Mouse (Mus musculus) T-helper 17 cell (primary cell): Measurements from ENCODE around the gene Ankrd60.

ENCODE experiments used
- in situ Hi-C, 2 experiments: fragments of 300-600 bp; cut with MboI, MseI; formaldehyde crosslinking; loops; 1 replicate in 1 of 2; 2 replicates in 1 of 2; pipeline ENCODE4 v1.15.1; 2025; ENCODE audit warnings: high pct_unique_total_duplicates in 2 of 2

Ankrd60 gene

DNA sequence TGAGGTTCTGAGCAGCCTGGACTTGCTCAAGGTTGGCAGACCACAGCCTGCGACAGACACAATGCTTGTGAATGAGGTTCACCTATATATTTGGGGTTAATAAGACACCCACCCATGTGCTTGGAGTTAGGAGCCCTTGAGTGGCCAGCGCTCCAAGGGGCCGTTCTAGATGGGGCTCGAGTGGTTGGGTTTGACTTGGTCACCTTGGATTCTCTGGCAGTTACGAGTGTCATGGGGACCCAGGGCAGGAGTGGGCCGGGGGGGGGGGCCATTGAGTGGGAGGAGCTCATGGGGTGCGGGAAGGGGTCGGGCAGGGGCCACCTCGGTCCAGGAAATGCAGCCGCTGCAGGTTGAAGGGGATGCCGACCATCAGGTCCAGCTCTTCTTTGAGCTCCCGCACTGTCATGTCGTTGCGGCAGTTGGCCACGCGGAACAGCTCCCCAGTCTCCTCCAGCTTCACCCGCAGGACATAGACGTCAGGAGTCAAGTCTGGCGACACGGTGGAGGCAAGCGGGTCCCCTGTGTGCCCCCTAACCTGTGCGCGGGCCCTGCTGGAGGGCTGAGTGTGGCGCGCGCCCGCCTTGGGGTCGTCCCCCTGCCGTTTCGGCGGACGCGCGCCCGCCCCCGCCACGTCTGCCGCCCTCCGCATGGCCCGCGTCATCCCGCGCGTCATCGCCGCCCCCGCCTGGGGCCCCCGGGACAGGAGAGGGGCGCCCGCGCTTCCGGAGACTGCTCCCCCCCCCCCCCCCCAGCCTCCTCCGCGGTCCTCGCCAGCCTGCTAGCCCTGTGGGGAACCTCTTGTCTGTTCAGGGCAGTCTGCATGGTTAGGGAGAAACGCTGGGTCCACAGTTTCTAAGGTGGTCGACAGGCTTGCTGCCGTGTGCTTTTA, at the start of gene Ankrd60:
Gene Ankrd60 (minus strand): TSS at position 697 of the 889 bp plus-strand sequence.
- in situ Hi-C loops = no loop called here

DNA sequence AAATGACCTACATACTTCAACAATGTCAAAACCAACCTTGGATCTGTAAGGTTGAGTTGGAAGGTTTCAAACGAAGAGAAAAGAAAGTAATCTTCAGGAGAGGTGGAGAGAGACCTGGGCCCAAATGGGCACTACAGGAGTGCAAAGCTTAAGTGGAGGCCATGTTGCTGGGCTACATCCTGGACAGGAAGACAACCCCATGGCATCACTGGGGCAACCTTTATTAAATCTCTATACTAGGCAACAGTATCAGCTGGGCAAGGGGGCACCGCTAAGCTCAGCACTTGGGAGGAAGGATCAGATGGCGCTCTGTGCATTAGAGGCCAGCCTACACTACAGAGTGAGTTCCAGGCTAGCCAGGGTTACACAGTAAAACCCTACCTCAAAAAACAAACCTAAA, 47.6 kb upstream of the Ankrd60 start:
- in situ Hi-C loops = no loop called here

DNA sequence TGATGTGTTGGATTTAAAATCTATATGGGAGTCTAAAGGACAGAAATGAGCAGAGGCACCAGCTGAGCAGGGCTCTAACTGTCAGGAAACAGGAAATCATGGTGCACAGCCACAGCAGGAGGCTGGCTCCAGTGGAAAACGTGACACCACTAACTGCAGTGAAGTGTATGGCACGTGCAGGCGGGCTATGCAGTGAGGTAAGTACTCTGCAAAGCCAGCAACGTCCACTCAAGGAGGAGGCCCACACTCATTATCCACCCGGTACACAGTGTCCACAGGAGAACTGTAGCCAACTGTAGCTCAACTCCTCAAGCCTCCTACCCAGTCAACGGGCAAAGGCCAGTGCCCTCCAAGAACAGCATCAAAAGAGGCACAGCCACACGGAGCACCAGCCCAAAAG, 46.5 kb upstream of the Ankrd60 start:
- in situ Hi-C loops = no loop called here

DNA sequence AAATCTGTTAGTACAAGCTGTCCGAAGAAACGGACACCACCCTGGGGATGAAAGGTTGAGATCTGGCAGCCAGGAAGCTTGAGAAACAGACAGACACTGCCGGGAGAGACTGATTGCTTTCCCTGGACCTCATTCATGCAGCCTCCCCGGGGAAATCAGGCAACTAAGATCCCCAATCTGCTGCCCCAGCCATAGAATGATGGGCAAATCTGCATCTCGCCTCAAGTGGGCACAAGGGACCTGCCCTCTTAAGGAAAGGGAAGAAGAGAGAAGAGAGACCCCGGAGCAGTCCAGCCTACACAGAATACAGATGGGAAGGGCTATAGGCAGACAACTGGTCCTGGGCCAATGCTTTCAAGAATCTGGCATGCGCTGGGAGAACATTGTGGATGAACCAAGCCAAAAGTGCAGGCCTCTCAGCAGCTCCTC, 44.0 kb upstream of the Ankrd60 start:
- in situ Hi-C loops = no loop called here

DNA sequence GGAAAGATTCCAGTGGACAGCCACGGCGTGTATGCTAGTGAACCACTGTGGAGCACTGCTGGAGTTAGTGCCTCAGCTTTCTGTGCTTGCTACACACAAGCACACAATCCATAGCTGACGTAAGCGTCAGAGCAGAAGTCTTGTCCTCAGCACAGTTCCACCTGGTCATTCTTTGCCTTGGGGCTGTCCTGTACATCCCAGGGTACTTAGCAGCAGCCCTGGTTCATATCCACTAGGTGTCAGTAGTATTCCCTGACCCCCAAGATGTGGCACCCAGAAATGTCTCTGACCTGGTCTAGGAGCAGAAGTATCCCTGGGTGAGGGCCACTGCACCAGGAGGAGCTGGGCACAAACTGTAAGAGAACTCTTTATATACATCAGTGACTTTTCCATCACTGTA, 42.5 kb upstream of the Ankrd60 start:
- in situ Hi-C loops = no loop called here

DNA sequence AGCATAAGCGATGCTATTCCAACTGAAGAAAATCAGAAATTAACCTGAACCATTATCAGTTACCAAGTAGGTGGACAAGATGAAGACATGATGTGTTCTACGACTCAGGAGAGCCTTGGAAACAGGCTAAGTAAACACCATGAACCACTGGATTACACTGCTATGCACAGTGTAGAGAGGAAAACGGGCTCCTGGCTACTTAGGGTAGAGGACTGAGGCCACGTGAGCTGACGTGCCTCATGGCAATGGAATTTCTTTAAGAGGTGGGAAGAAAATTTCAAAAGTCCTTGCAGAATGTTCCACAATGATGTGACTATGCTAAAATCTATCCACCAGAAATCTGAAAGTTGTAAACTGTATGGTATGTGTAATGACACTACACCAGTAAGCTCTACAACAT, 41.0 kb upstream of the Ankrd60 start:
- in situ Hi-C loops = no loop called here

DNA sequence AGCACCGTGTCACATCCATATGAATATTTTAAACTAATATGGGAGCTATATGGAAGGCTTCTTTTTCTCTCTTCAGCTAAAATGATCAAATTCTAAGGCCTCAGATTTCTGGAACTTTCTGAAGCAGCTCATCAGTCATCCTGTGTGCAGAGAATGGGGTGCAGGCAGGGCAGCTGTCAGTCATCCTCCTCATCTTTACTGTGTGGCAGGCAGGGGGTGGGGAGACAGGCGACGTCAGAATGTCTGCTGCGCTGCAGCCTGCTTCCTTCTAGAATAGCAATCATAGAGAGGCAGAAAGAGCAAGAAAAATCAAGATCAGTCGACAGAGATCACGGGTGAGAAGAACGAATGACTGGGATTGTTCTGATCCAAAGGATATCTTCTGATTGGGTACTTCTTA, 38.0 kb upstream of the Ankrd60 start:
- in situ Hi-C loops = no loop called here

DNA sequence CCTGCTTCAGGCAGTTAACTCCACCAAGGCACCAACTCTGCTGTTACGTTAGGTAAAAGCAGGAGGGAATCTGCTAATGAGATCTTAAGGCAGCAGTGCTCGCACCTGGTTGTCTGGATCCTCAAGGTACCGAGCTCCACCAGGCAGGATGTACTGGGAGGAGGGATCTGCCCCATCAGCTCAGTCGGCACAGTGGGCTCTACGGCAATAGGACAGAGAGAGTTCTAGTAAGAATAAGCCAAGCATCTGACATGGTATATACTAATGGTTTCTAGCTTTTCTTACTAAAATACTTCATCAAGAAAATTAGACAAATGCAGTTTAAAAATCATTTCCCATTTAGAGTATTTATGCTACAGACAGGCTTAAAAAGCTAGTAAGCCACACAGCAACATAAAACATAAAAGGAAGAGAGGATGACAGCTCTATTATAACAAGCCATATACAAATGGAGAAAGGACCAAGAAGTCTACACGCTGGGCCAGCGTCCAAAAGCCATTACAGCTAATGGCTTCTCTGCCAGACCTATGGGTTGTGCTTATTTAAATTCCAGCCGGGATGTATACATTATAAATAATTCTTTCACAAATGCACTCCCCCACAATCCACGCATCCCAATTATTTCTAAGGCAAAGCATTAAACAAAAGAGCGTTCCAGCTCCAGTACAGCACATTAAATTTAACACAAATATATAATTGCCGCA, 37.4 kb upstream of the Ankrd60 start:
- in situ Hi-C loops = no loop called here

DNA sequence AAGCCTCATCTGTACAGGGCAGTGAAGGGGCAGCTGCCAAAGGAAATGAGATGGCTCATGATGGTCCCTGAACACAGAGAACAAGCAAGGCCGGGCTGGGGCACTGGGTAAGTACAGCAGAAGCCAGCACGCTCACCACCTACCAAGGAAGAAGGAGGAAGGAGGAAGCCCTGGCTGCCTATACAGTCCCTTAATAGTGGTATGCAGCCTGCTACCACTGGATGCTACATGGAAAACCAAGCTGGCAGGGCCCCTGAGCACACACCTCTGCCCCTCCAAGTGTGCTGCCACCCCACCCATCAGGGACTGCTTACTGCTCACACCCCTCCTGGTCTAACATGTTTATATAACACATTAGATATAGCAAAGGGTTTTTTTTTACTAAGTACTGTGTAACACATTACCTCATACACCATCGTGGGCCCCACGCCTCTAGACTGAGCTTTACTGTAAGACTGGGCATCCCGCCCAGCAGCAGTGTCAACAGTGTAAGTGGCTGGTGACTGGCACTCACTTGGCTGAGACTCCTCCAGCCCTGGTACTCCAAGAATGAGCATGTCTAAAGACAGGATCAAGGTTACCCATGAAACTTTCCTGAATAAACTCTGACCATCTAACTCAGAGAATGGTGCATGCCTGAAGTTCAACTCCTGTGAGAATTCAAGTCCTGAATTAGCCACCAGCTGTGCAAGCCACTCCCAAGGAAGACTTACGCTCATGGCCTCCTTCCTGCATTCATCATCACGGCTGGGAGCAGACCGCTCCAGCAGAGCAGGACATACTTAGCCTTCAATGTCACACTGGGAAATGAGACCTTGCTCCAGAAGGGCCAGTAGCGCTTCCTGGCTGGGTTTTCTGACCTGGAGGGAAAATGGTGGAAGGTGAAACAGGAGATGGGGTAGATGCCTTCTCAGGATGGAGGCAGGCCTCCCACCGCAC, 30.1 kb upstream of the Ankrd60 start:
- in situ Hi-C loops = loop anchor here in 1 of 2 experiments (10.0 kb wide), 1 partner anchor 567 kb away; no protein-coding TSS in a partner anchor

DNA sequence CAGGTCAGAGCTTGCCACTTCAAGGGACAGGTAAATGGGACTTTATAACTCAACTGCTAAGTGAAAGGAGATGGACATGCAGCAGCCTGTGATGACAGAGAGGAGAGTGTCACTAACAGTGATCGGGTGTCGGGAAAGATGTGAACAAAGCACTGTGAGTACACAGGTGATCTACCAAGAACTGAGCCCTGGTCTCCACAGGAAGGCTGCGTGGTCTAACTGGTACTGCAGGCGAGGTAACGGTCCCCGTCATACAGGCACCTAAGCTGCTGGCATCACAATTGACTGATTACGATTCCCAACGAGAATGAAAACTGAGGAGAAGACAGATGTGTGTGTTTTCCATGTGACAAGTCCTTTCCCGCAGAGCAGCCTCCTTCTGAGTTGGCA, 28.2 kb upstream of the Ankrd60 start:
- in situ Hi-C loops = loop anchor here in 1 of 2 experiments (10.0 kb wide), 1 partner anchor 568 kb away; no protein-coding TSS in a partner anchor

DNA sequence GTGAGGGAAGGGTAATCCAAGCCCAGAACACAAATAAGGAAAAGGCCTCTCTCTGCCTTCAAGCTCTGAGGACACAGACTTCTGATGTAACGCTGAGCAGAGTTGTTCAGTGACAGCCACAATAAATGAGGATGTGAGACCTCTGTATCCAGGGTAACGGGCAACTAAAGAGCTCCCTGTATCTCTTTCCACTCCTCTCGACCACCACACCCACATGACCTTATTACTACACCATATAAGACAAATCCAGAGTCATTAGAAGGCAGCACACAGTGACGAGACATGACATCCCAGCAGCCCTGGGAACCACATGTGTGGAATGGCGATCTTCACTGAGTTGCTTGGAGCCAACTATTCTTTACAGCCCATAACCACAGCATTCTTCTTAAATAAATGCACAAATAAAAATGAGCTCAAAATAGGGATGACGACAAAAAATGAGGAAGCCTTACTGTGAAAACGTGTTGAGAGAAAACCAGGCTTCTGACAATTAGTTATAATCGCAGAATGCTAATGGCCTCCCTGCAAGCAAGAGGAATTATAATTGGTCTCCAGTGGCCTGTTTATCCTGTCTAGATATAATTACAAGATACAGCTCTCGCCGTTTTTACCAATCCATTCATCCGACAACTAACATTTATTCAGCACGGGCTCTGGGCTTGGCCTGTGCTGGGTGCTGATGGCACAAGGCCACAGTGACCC, 27.7 kb upstream of the Ankrd60 start:
- in situ Hi-C loops = loop anchor here in 1 of 2 experiments (10.0 kb wide), 1 partner anchor 569 kb away; no protein-coding TSS in a partner anchor

DNA sequence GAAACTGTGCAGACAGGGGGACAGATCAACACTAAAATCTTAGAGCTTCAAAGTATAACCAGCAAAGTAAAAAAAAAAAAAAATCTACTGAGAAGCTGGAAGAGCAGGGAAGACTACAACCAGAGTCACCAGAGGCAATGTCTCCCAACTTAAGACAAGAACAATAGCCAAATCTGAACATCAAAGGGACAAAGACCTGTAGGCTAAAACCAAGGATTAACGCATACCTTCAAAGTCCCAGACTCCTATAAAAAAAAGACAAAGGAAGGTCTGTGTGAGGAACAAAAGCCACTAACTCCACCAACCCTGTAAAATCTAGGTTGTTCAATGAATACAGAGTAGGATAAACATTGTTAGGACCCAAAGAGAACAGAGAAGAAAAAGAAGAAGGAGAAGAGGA, 23.7 kb upstream of the Ankrd60 start:
- in situ Hi-C loops = loop anchor here in 1 of 2 experiments (10.0 kb wide), 1 partner anchor 573 kb away; no protein-coding TSS in a partner anchor

DNA sequence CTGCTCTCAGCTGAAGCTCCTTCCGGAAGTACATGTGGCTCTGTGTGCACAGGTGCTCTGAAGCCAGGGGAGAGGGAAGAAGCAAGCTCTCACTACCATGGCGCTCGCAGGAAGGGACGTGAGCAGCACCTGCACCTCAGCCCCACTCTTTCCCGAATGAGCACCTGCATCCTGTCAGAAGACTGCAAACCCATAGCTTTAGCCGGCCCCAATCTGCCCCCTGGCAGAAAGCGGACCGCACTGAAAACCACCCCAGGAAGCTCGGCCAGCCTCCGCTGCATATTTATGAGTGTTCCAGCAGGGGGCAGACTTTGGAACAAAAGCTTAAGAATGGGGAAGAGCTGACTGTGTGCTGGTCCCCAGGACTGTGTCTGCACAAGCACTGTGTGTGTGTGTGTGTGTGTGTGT, 17.2 kb upstream of the Ankrd60 start:
- in situ Hi-C loops = loop anchor here in 1 of 2 experiments (5.0 kb wide), 1 partner anchor 477 kb away; no protein-coding TSS in a partner anchor

DNA sequence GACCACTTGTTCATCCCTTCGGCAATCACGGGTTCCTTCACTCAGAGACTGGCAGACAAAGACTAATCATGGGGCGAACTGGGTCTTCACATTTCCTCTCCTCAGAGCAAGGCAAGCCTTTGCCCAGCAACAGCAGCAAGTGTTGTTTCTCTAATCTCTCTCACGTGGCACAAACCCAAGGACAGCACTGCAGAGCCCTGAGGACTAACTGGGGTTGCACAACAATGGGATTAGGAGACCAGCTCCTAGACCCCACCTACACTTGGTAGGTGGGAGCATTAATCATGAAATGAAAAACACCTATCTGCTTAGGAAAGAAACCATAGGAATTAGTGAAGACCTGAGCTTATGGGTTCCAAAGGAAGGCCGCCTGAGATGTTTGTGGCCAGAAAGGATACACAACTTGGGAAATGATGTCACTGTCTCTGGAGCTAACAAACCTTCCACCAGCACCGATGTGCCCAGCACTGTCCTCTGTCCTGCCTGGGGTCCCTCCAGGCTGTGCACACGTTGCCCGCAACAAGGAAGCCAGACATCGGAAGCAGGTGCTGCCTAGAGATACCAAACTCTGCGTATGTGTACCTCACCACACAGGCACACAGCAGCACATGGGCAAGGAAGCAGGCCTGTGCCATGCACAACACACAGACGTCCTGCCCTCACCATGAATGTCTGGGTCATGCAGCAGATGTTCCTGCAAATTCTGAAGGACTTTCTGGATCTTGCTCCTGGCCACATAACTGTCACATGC, 16.3 kb upstream of the Ankrd60 start:
- in situ Hi-C loops = loop anchor here in 1 of 2 experiments (5.0 kb wide), 1 partner anchor 478 kb away; no protein-coding TSS in a partner anchor

DNA sequence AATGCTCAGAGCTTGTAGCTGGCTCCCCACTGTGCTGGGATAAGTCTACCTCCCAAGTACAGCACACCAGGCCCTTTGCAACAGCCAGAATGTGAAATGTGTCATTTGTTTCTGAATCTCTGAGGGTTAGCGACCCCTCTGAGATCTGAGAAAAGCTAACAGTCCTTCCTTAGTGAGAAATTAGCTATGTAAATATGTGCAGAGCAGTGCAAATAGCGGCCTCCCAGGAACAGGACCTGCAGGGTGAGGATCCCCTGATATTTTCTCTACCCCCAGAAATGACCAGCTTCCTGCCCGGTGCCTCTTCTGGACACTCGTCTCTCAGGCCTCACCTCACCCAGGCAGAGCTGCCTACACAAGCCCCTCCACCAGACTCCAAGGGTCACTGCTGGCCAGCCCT, 15.7 kb upstream of the Ankrd60 start:
- in situ Hi-C loops = no loop called here

DNA sequence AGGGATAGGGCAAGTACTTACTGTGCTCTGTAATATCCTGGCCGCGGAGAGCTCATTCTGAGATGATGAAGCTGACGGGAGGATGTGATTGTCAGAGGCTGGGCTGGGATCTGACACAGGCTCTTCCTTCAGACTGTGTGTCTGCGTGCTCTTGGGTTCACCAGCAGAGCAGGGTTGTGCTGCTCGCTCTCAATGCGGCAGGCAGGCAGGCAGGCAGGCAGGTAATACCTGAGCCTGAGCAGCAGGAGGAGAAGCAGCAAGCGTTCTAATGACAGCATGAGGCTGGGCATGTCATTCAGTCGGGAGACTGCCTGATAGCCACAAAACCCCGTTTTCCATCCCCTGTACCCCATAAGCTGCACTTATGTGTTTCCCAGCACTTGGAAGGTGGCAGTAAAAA, 14.6 kb upstream of the Ankrd60 start:
- in situ Hi-C loops = no loop called here

DNA sequence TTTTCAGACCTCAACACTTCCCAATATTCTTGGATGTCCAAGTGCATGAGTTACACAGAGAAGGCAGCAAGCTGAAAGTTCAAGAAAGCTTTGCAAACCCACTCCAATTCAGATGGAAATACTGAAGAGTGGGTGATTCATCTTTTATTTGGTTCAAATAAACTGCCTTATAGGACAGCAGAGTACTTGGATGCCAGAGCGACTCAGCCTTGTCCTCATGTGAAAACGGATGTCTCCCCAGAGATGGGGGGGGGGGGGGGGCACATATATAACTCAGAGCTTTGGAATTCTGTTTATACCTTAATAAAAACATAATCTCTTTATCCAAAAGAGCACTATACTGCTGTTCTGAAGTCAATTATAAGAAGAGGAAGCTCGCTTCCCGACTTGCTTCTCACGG, 9.2 kb upstream of the Ankrd60 start:
- in situ Hi-C loops = loop anchor here (10.0 kb wide), 4 partner anchors 67 to 707 kb away; partner anchors contain the start of gene Rab22a (in 1 of the 2)

DNA sequence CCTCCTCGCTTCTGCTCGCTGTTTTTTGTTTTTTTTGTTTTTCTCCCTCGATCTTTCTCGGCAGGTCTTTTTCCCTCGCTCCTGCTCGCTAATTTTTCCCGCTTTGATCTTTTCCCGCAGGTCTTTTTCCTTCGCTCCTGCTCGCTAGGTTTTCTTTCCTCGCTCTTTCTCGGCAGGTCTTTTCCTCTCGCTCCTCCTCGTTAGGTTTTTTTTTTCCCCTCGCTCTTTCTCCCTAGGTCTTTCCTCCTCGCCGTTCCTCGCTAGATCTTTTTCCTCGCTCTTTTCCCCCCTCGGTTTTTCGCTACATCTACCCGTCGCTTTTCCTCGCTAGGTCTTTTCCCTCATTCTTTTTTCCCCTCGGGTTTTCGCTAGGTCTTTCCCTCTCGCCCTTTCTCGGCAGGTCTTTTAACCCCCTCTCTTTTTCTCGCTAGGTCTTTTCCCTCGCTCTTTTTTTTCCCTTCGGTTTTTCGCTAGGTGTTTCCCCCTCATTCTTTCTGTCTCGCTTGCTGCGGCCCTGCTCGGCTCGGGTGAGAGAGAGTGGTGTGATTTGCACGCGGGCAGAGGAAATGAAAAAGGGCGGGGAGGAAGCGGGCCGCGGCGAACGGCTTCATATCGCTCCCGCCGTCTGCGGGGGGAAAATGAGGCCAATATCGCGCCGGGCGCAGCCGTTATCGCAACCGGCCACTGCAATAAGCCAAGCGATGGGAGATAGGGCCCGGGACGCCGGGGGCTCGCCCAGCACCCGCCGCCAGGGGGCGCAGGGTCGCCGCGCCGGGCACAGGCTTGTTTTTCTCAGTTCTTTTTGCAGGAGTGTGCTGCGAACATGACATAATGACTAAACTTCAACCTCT, 8.2 kb upstream of the Ankrd60 start:
- in situ Hi-C loops = loop anchor here (10.0 kb wide), 4 partner anchors 68 to 708 kb away; partner anchors contain the start of gene Rab22a (in 1 of the 2)
